Mouse (Mus musculus): ENCODE measurements around the gene Aifm2. TPM values are rescaled to one million over a fixed set of nuclear protein-coding genes. Genes with fewer than 3 reads are reported as not detected.

Gene Aifm2
- 22.2 and 23.4 TPM in 2 replicates for polyA plus RNA-seq (2015; fragmentation: Nextera tagmentation; extraction: Ambion mirVana)

GRCm38 (mm10) chr10:61714771-61715461 is at the start of gene Aifm2:
Aifm2 (plus strand) TSS chr10:61715263.

GRCm38 (mm10) chr10:61680015-61680913 is 34.8 kb upstream of the Aifm2 start, which contains the start of gene Sar1a:
Sar1a (plus strand) TSS chr10:61680299.

GRCm38 (mm10) chr10:61694870-61695670 is 20.0 kb upstream of the Aifm2 start, which contains the start of gene Tysnd1:
Tysnd1 (plus strand) TSS chr10:61695514.

GRCm38 (mm10) chr10:61783621-61784251 is 68.7 kb downstream of the Aifm2 start, which contains the start of gene H2afy2:
H2afy2 (minus strand) TSS chr10:61784147.

Small RNA genes lying within 50 kb of the gene (microRNA-seq; reads per million reads assigned to microRNA genes)
- gene Mir5108 = not detected

Other genes starting within 250 kb of the Aifm2 start
- 7.7 and 8.7 TPM in 2 replicates for gene Lrrc20, start 239.5 kb upstream of the Aifm2 start, polyA plus RNA-seq (2015; fragmentation: Nextera tagmentation; extraction: Ambion mirVana)
- gene Npffr1, start 119.8 kb upstream of the Aifm2 start, polyA plus RNA-seq (2015; fragmentation: Nextera tagmentation; extraction: Ambion mirVana) = 1.6 and 2.6 TPM in 2 replicates
- 173 and 178 TPM in 2 replicates for gene Ppa1, start 66.7 kb upstream of the Aifm2 start, polyA plus RNA-seq (2015; fragmentation: Nextera tagmentation; extraction: Ambion mirVana)
- 162 and 166 TPM in 2 replicates for gene Sar1a, start 35.0 kb upstream of the Aifm2 start, polyA plus RNA-seq (2015; fragmentation: Nextera tagmentation; extraction: Ambion mirVana)
- 36.2 and 37.1 TPM in 2 replicates for gene Tysnd1, start 19.7 kb upstream of the Aifm2 start, polyA plus RNA-seq (2015; fragmentation: Nextera tagmentation; extraction: Ambion mirVana)
- 138 and 149 TPM in 2 replicates for gene H2afy2, start 68.9 kb downstream of the Aifm2 start, polyA plus RNA-seq (2015; fragmentation: Nextera tagmentation; extraction: Ambion mirVana)